Mouse (Mus musculus) heart, adult 2 months (tissue): ENCODE results near the gene Mpnd.

ENCODE experiments used
- CTCF ChIP-seq: fragments of 200-600 bp; IDR thresholded peaks from 2 replicates; pipeline ENCODE4 v1.8.1; 2022; ENCODE audit warnings: antibody characterized with exemption, mild to moderate bottlenecking, moderate library complexity
- EP300 ChIP-seq: fragments of 200-500 bp; IDR thresholded peaks from 2 replicates; pipeline ENCODE4 v1.6.1; 2011; ENCODE audit warnings: low read depth, low read length, control low read depth; ENCODE audit not compliant: insufficient read depth
- POLR2A ChIP-seq: fragments of 200-500 bp; IDR thresholded peaks from 2 replicates; pipeline ENCODE4 v1.6.1; 2011; ENCODE audit warnings: mild to moderate bottlenecking, low read depth, low read length, control low read depth; ENCODE audit not compliant: insufficient read depth

DNA sequence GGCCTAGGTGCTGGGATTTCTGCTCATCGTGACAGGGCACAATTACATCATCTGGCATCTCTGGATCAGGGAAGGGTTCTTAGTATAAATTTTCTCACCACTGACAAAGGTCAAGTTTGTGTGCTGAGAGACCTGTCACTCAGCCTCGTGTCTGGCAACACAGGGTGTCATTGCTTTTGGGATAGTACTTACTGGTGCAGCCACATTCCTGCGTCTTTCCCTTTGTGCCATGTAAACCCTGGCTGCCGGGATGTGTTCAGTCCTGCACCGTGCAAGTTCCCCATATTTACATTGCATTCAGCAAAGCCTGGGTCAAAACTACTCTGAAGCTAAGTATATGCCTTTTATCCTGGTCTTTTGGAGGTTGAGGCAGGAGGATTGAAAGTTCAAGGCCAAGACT lies 45.9 kb downstream of the Mpnd start:
- TF ChIP-seq CTCF (no peak), POLR2A (no peak), EP300 (no peak)
